ENCODE assay signal across 11 mouse cellular contexts in the genomic region with DNA sequence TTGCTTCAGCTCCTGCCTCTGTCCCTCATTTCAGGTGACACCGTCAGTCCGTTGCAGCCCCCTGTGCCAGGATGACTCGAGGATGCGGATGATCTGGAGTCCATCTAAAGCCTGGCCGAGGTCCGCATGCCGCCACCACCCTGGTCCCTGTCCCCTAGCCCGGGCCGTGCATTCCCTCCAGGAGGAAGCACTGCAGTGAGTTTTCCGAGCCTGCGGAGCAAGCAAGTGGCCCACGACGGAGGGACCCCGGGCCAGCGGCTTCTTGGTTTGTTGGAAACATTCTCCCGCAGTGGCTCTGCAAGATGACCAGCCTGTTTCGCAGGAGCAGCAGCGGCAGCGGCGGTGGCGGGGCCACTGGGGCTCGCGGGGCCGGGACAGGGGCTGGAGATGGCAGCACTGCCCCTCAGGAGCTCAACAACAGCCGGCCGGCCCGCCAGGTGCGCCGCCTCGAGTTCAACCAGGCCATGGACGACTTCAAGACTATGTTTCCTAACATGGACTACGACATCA. TPM values are rescaled to one million over a fixed set of nuclear protein-coding genes. Genes with fewer than 3 reads are reported as not detected.
DNase-seq lines count a peak whose midpoint lies in the region; ATAC-seq and TF ChIP-seq lines count a peak whose summit lies in the region.
"Had no signal": no experiment of that assay in that cellular context is flagged by ENCODE, and none has a peak within 500 bp of the region (broad histone marks: within the 10 kb centered on the region; RNA-seq: fewer than 3 reads in every experiment).

No protein-coding gene starts in this region.

- peaks cover 51 to 53% of the 10 kb centered on the region in 2 experiments for H3K4me1 ChIP-seq in heart, embryonic 14.5 days (ENCODE audit: control insufficient read depth in 2 of 2, insufficient read depth in 2 of 2, low read length in 2 of 2)
- H3K4me1 ChIP-seq in heart, adult 2 months (ENCODE audit: control insufficient read depth, insufficient read depth, low read length), result peaks cover 24% of the 10 kb centered on the region
- peaks cover 32% of the 10 kb centered on the region for H3K4me1 ChIP-seq in lung, embryonic 14.5 days (ENCODE audit: insufficient read depth)
- peaks cover 20% of the 10 kb centered on the region for H3K4me1 ChIP-seq in lung, adult 2 months (ENCODE audit: control insufficient read depth, insufficient read depth, low read length)
- H3K4me1 ChIP-seq in embryonic facial prominence, embryonic 11.5 days (ENCODE audit: control insufficient read depth, insufficient read depth, low read length), result peaks cover 20% of the 10 kb centered on the region
- H3K4me1 ChIP-seq in intestine, embryonic 15.5 days (replicated peaks), result peaks cover 37% of the 10 kb centered on the region

- no peak for ATAC-seq in heart, embryonic 14.5 days (ENCODE audit: insufficient number of reproducible peaks, insufficient read depth, low FRiP score, low read depth)
- ATAC-seq in lung, embryonic 14.5 days (ENCODE audit: insufficient read depth), result no peak
- ATAC-seq in embryonic facial prominence, embryonic 11.5 days (replicated peaks; ENCODE audit: insufficient number of reproducible peaks, low FRiP score, low TSS enrichment, low read depth), result no peak
- no peak for ATAC-seq in intestine, embryonic 15.5 days

- peak overlapping the region; percentile 58 for H3K4me2 ChIP-seq in heart, embryonic 14.5 days (ENCODE audit: low read length)
- 0 out of 2 replicates have a peak overlapping the region, but pooled peaks have one; percentile 12 for H3K4me2 ChIP-seq in lung, embryonic 14.5 days
- peak overlapping the region; percentile 20 for H3K4me2 ChIP-seq in embryonic facial prominence, embryonic 11.5 days (ENCODE audit: low read depth, low read length)
- no peak overlapping the region for H3K4me2 ChIP-seq in intestine, embryonic 15.5 days (replicated peaks)
- H3K4me2 ChIP-seq: liver, embryonic 13.5 days had no signal

- no peak for TF ChIP-seq EP300 in heart, adult 2 months (IDR thresholded peaks at IDR 0.05; ENCODE audit: insufficient read depth, low read depth, low read length)

- 24% methylated on average over 32 of the region's 32 CpGs for WGBS in heart, embryonic 14.5 days
- 71% methylated on average over 32 of the region's 32 CpGs for WGBS in heart, adult 2 months
- WGBS in lung, embryonic 14.5 days, result 30% methylated on average over 32 of the region's 32 CpGs
- WGBS in lung, adult 2 months, result 64% methylated on average over 32 of the region's 32 CpGs
- 15% methylated on average over 32 of the region's 32 CpGs for WGBS in embryonic facial prominence, embryonic 11.5 days
- WGBS in intestine, embryonic 15.5 days, result 36% methylated on average over 32 of the region's 32 CpGs

- intact Hi-C loops in heart, adult 2 months (cut with DNase I), result no loop called here

- peak overlapping the region; percentile 62 for H3K9ac ChIP-seq in heart, embryonic 14.5 days (ENCODE audit: low read length)
- no peak overlapping the region for H3K9ac ChIP-seq in heart, adult 2 months (ENCODE audit: low read depth, low read length)
- H3K9ac ChIP-seq in lung, embryonic 14.5 days, result no peak overlapping the region
- H3K9ac ChIP-seq in embryonic facial prominence, embryonic 11.5 days (replicated peaks; ENCODE audit: low read length), result peak overlapping the region; percentile 9; the same call in 1 of the 2 replicates
- peak overlapping the region; percentile 8; the same call in 1 of the 2 replicates for H3K9ac ChIP-seq in intestine, embryonic 15.5 days
- H3K9ac ChIP-seq: liver, embryonic 13.5 days had no signal

- no peak overlapping the region for H3K27ac ChIP-seq in heart, embryonic 14.5 days (replicated peaks in 1 of 2; ENCODE audit: control insufficient read depth in 1 of 2, insufficient read depth in 1 of 2, low read depth in 2 of 2, low read length in 2 of 2)
- no peak overlapping the region for H3K27ac ChIP-seq in heart, adult 2 months
- no peak overlapping the region for H3K27ac ChIP-seq in lung, embryonic 14.5 days (ENCODE audit: low read depth)
- H3K27ac ChIP-seq in embryonic facial prominence, embryonic 11.5 days (replicated peaks; ENCODE audit: low read depth, low read length), result no peak overlapping the region
- H3K27ac ChIP-seq in intestine, embryonic 15.5 days, result no peak overlapping the region
- H3K27ac ChIP-seq: liver, embryonic 13.5 days had no signal

- H3K9me3 ChIP-seq in heart, embryonic 14.5 days (ENCODE audit: control insufficient read depth, low read length), result no peaks in the 10 kb centered on the region
- H3K9me3 ChIP-seq in lung, embryonic 14.5 days (ENCODE audit: low read depth, low read length), result no peaks in the 10 kb centered on the region
- no peaks in the 10 kb centered on the region for H3K9me3 ChIP-seq in embryonic facial prominence, embryonic 11.5 days (replicated peaks; ENCODE audit: control insufficient read depth, low read length)
- no peaks in the 10 kb centered on the region for H3K9me3 ChIP-seq in intestine, embryonic 15.5 days
- H3K9me3 ChIP-seq: liver, embryonic 13.5 days had no signal

- no peak for DNase-seq in heart, adult 2 months
- no peak for DNase-seq in lung, embryonic 14.5 days
- DNase-seq in lung, adult 2 months, result no peak
- peak; percentile 10 for DNase-seq in embryonic facial prominence, embryonic 11.5 days (ENCODE audit: low spot score)
- no peak for DNase-seq in cerebellum, postnatal 4 days (ENCODE audit: low spot score in 2 of 2)
- DNase-seq: cerebellum, adult 9-10 months; kidney, adult 18-20 months; liver, embryonic 13.5 days had no signal

- no peak for TF ChIP-seq POLR2A in heart, adult 2 months (IDR thresholded peaks at IDR 0.05; ENCODE audit: insufficient read depth, low read depth, low read length)
- TF ChIP-seq POLR2A in lung, adult 2 months (IDR thresholded peaks at IDR 0.05; ENCODE audit: borderline replicate concordance, extremely low read depth, low read depth, low read length), result no peak

- no peak for TF ChIP-seq CTCF in heart, adult 2 months (IDR thresholded peaks at IDR 0.05)
- no peak for TF ChIP-seq CTCF in lung, embryonic 14.5 days (IDR thresholded peaks at IDR 0.05; ENCODE audit: low read depth)
- TF ChIP-seq CTCF in lung, adult 2 months (IDR thresholded peaks at IDR 0.05; ENCODE audit: insufficient read depth, low read length), result no peak

- H3K27me3 ChIP-seq in heart, embryonic 14.5 days (ENCODE audit: control insufficient read depth, insufficient read depth, low read length), result peaks cover 6% of the 10 kb centered on the region; the same call in 1 of the 2 replicates
- H3K27me3 ChIP-seq in heart, adult 2 months (ENCODE audit: control insufficient read depth, insufficient read depth, low read length), result no peaks in the 10 kb centered on the region
- no peaks in the 10 kb centered on the region; the same call in 1 of the 2 replicates for H3K27me3 ChIP-seq in lung, embryonic 14.5 days (ENCODE audit: insufficient read depth, low read length)
- H3K27me3 ChIP-seq in embryonic facial prominence, embryonic 11.5 days (ENCODE audit: control insufficient read depth, insufficient read depth, low read length), result no peaks in the 10 kb centered on the region; the same call in 1 of the 2 replicates
- H3K27me3 ChIP-seq in intestine, embryonic 15.5 days (replicated peaks), result peaks cover 5% of the 10 kb centered on the region

- H3K79me2 ChIP-seq in heart, adult 2 months (replicated peaks; ENCODE audit: control insufficient read depth, insufficient read depth, low read length), result no peaks in the 10 kb centered on the region

- no peaks in the 10 kb centered on the region for H3K36me3 ChIP-seq in heart, embryonic 14.5 days (ENCODE audit: control insufficient read depth, insufficient read depth, low read length)
- peaks cover 4% of the 10 kb centered on the region; the same call in 1 of the 2 replicates for H3K36me3 ChIP-seq in heart, adult 2 months (ENCODE audit: control insufficient read depth, insufficient read depth, low read length)
- H3K36me3 ChIP-seq in lung, embryonic 14.5 days (ENCODE audit: insufficient read depth), result 0 out of 2 replicates have a peak, but pooled peaks cover 5% of the 10 kb centered on the region
- H3K36me3 ChIP-seq in embryonic facial prominence, embryonic 11.5 days (replicated peaks; ENCODE audit: control insufficient read depth, insufficient read depth, low read depth, low read length), result no peaks in the 10 kb centered on the region
- no peaks in the 10 kb centered on the region for H3K36me3 ChIP-seq in intestine, embryonic 15.5 days
- H3K36me3 ChIP-seq: liver, embryonic 13.5 days had no signal

- H3K4me3 ChIP-seq in heart, embryonic 14.5 days (ENCODE audit: control insufficient read depth in 1 of 2, insufficient read depth in 1 of 2, low read depth in 1 of 2, low read length in 2 of 2), result peak overlapping the region; percentile 3 to 16; a peak in 1 of 4 replicates
- no peak overlapping the region for H3K4me3 ChIP-seq in heart, adult 2 months
- no peak overlapping the region for H3K4me3 ChIP-seq in lung, embryonic 14.5 days (ENCODE audit: low read depth, low read length)
- H3K4me3 ChIP-seq in lung, adult 2 months (replicated peaks; ENCODE audit: extremely low read depth, low read depth, low read length), result no peak overlapping the region
- no peak overlapping the region for H3K4me3 ChIP-seq in embryonic facial prominence, embryonic 11.5 days (ENCODE audit: low read depth, low read length)
- no peak overlapping the region for H3K4me3 ChIP-seq in intestine, embryonic 15.5 days (replicated peaks)
- H3K4me3 ChIP-seq: erythroblast, embryonic 14.5 days; liver, embryonic 13.5 days had no signal

RNA-seq across cellular contexts. Expression of a gene that starts 34.6 kb away (rescaled TPM):
- polyA plus RNA-seq in heart, embryonic 14.5 days (2014; fragmentation: Nextera tagmentation; extraction: Ambion mirVana), result 95.0 and 97.4 TPM in 2 replicates
- 100 to 1,000 TPM; 303 to 314 TPM for total RNA-seq in heart, adult 2 months (2021)
- 121 and 142 TPM in 2 replicates for polyA plus RNA-seq in heart, adult 2 months (2012; rRNA removed)
- 55.1 and 57.6 TPM in 2 replicates for polyA plus RNA-seq in lung, embryonic 14.5 days (2014; fragmentation: Nextera tagmentation; extraction: Ambion mirVana)
- 23.3 and 39.0 TPM in 2 replicates for polyA plus RNA-seq in lung, adult 2 months (2012; rRNA removed)
- 70.6 and 83.8 TPM in 2 replicates for polyA plus RNA-seq in embryonic facial prominence, embryonic 11.5 days (2014; fragmentation: Nextera tagmentation; extraction: Ambion mirVana)
- polyA plus RNA-seq in intestine, embryonic 15.5 days (2015; fragmentation: Nextera tagmentation; extraction: Ambion mirVana), result 59.6 and 62.3 TPM in 2 replicates

Comparison
In these comparisons a context has a peak if more than half of its experiments do, and no peak if none do; other contexts are left out.
1. H3K4me3 ChIP-seq: peak in heart, embryonic 14.5 days (2 of 2); none in heart, adult 2 months (single experiment), lung, embryonic 14.5 days (single experiment), lung, adult 2 months (single experiment), embryonic facial prominence, embryonic 11.5 days (single experiment) and intestine, embryonic 15.5 days (single experiment).
2. H3K9ac ChIP-seq: peak in heart, embryonic 14.5 days (single experiment), embryonic facial prominence, embryonic 11.5 days (single experiment) and intestine, embryonic 15.5 days (single experiment); none in heart, adult 2 months (single experiment) and lung, embryonic 14.5 days (single experiment).